Mouse (Mus musculus): ENCODE results near the gene Dqx1. TPM values are rescaled to one million over a fixed set of nuclear protein-coding genes. Genes with fewer than 3 reads are reported as not detected.

Dqx1 gene
- polyA plus RNA-seq, 2 experiments: 2.9 to 7.7 TPM

GRCm38 (mm10) chr6:83071220-83071619 is 13.6 kb downstream of the Dqx1 start:
- DNase-seq (ENCODE audit: low read depth in 3 of 3, low spot score in 3 of 3) (no peak), ATAC-seq (ENCODE audit: insufficient read depth) (no peak)
- 1% methylated on average over 24 of the region's 24 CpGs for WGBS (ENCODE audit: insufficient replicate concordance)
- Histone ChIP-seq H3K27ac (no peak overlapping the region), H3K4me3 (ENCODE audit: insufficient read depth in 1 of 2, low read depth in 2 of 2, low read length in 2 of 2) (peak overlapping the region in 1 of 2 experiments; percentile 16; a peak in 1 of 4 replicates), H3K36me3 (replicated peaks; ENCODE audit: control insufficient read depth, insufficient read depth, low read depth) (no peaks in the 10 kb centered on the region), H3K27me3 (ENCODE audit: control insufficient read depth, insufficient read depth, low read length) (peaks cover 95% of the 10 kb centered on the region), H3K4me1 (replicated peaks; ENCODE audit: control insufficient read depth in 2 of 2, insufficient read depth in 2 of 2, low read length in 1 of 2) (no peaks in the 10 kb centered on the region), H3K4me2 (ENCODE audit: low read depth) (0 out of 2 replicates have a peak overlapping the region, but pooled peaks have one; percentile 8), H3K9ac (replicated peaks) (no peak overlapping the region), H3K9me3 (ENCODE audit: control insufficient read depth, low read length) (no peaks in the 10 kb centered on the region)
- TF ChIP-seq EP300 (IDR thresholded peaks at IDR 0.05; ENCODE audit: low read depth) (no peak), CTCF (IDR thresholded peaks at IDR 0.05; ENCODE audit: low read depth) (no peak)

- Histone ChIP-seq H3K27me3 (ENCODE audit: control insufficient read depth, insufficient read depth, low read length) (peaks cover 63% of the 10 kb centered on the region), H3K9ac (replicated peaks) (no peak overlapping the region)
These were observed 17.3 kb downstream of the Dqx1 start for GRCm38 (mm10) chr6:83074979-83075378.

GRCm38 (mm10) chr6:83077630-83078323 is 20.1 kb downstream of the Dqx1 start, which contains the start of gene Pcgf1:
Gene Pcgf1 (plus strand): TSS chr6:83077869.
- WGBS (ENCODE audit: insufficient replicate concordance): under 1% methylated on average over 54 of the region's 54 CpGs
- Histone ChIP-seq H3K27me3 (ENCODE audit: control insufficient read depth, insufficient read depth, low read length) (peaks cover 35% of the 10 kb centered on the region), H3K9me3 (ENCODE audit: control insufficient read depth, low read length) (no peaks in the 10 kb centered on the region), H3K4me3 (ENCODE audit: insufficient read depth in 1 of 2, low read depth in 2 of 2, low read length in 2 of 2) (peak within 1 kb of the TSS; percentile 92 to 96), H3K4me2 (ENCODE audit: low read depth) (peak within 1 kb of the TSS; percentile 84), H3K4me1 (replicated peaks; ENCODE audit: control insufficient read depth in 2 of 2, insufficient read depth in 2 of 2, low read length in 1 of 2) (peaks cover 8% of the 10 kb centered on the region in 2 experiments), H3K9ac (replicated peaks) (peak within 1 kb of the TSS; percentile 92), H3K36me3 (replicated peaks; ENCODE audit: control insufficient read depth, insufficient read depth, low read depth) (peaks cover 6% of the 10 kb centered on the region), H3K27ac (peak within 1 kb of the TSS; percentile 84)
- ATAC-seq (ENCODE audit: insufficient read depth) (peak; percentile 27), DNase-seq (ENCODE audit: low read depth in 3 of 3, low spot score in 3 of 3) (no peak)
- TF ChIP-seq CTCF (IDR thresholded peaks at IDR 0.05; ENCODE audit: low read depth): no peak
- TF ChIP-seq EP300 (IDR thresholded peaks at IDR 0.05; ENCODE audit: low read depth): no peak

More at GRCm38 (mm10) chr6:83074979-83075378, 17.3 kb downstream of the Dqx1 start:
- Histone ChIP-seq H3K27ac (no peak overlapping the region), H3K4me1 (replicated peaks; ENCODE audit: control insufficient read depth in 2 of 2, insufficient read depth in 2 of 2, low read length in 1 of 2) (peaks cover 8% of the 10 kb centered on the region in 2 experiments), H3K9me3 (ENCODE audit: control insufficient read depth, low read length) (no peaks in the 10 kb centered on the region), H3K36me3 (replicated peaks; ENCODE audit: control insufficient read depth, insufficient read depth, low read depth) (peaks cover 2% of the 10 kb centered on the region; the same call in 1 of the 2 replicates), H3K4me3 (ENCODE audit: insufficient read depth in 1 of 2, low read depth in 2 of 2, low read length in 2 of 2) (no peak overlapping the region), H3K4me2 (ENCODE audit: low read depth) (no peak overlapping the region)
- TF ChIP-seq EP300 (IDR thresholded peaks at IDR 0.05; ENCODE audit: low read depth) (no peak), CTCF (IDR thresholded peaks at IDR 0.05; ENCODE audit: low read depth) (peak; percentile 46; the same call in 1 of the 2 replicates)
- WGBS (ENCODE audit: insufficient replicate concordance): 7% methylated on average over 2 of the region's 2 CpGs
- no peak for ATAC-seq (ENCODE audit: insufficient read depth)
- DNase-seq (ENCODE audit: low read depth in 3 of 3, low spot score in 3 of 3): no peak

GRCm38 (mm10) chr6:83078324-83078858 is 20.7 kb downstream of the Dqx1 start:
- H3K4me2 ChIP-seq (ENCODE audit: low read depth): peak overlapping the region; percentile 84
- H3K9me3 ChIP-seq (ENCODE audit: control insufficient read depth, low read length): no peaks in the 10 kb centered on the region
- peaks cover 6% of the 10 kb centered on the region for H3K36me3 ChIP-seq (replicated peaks; ENCODE audit: control insufficient read depth, insufficient read depth, low read depth)
- peak overlapping the region; percentile 92 to 96 for H3K4me3 ChIP-seq (ENCODE audit: insufficient read depth in 1 of 2, low read depth in 2 of 2, low read length in 2 of 2)
- peaks cover 8% of the 10 kb centered on the region in 2 experiments for H3K4me1 ChIP-seq (replicated peaks; ENCODE audit: control insufficient read depth in 2 of 2, insufficient read depth in 2 of 2, low read length in 1 of 2)
- peak; percentile 95 for DNase-seq (ENCODE audit: low read depth in 3 of 3, low spot score in 3 of 3)
- TF ChIP-seq CTCF (IDR thresholded peaks at IDR 0.05; ENCODE audit: low read depth) (peak; percentile 72), EP300 (IDR thresholded peaks at IDR 0.05; ENCODE audit: low read depth) (no peak)
- peaks cover 32% of the 10 kb centered on the region for H3K27me3 ChIP-seq (ENCODE audit: control insufficient read depth, insufficient read depth, low read length)
- H3K27ac ChIP-seq: peak overlapping the region; percentile 84
- WGBS (ENCODE audit: insufficient replicate concordance): under 1% methylated on average over 46 of the region's 46 CpGs
- peak overlapping the region; percentile 92 for H3K9ac ChIP-seq (replicated peaks)
- ATAC-seq (ENCODE audit: insufficient read depth): peak; percentile 91

- Histone ChIP-seq H3K36me3 (replicated peaks; ENCODE audit: control insufficient read depth, insufficient read depth, low read depth) (peaks cover 6% of the 10 kb centered on the region), H3K4me3 (ENCODE audit: insufficient read depth in 1 of 2, low read depth in 2 of 2, low read length in 2 of 2) (no peak overlapping the region), H3K27me3 (ENCODE audit: control insufficient read depth, insufficient read depth, low read length) (peaks cover 33% of the 10 kb centered on the region), H3K4me1 (replicated peaks; ENCODE audit: control insufficient read depth in 2 of 2, insufficient read depth in 2 of 2, low read length in 1 of 2) (peaks cover 8% of the 10 kb centered on the region in 2 experiments), H3K27ac (no peak overlapping the region), H3K9me3 (ENCODE audit: control insufficient read depth, low read length) (no peaks in the 10 kb centered on the region), H3K9ac (replicated peaks) (no peak overlapping the region; the same call in 1 of the 2 replicates), H3K4me2 (ENCODE audit: low read depth) (peak overlapping the region; percentile 8; the same call in 1 of the 2 replicates)
- ATAC-seq (ENCODE audit: insufficient read depth): no peak
- no peak for TF ChIP-seq CTCF (IDR thresholded peaks at IDR 0.05; ENCODE audit: low read depth)
- TF ChIP-seq EP300 (IDR thresholded peaks at IDR 0.05; ENCODE audit: low read depth): no peak
- WGBS (ENCODE audit: insufficient replicate concordance): 81% methylated on average over 5 of the region's 5 CpGs
- DNase-seq (ENCODE audit: low read depth in 3 of 3, low spot score in 3 of 3): no peak
These were observed 22.6 kb downstream of the Dqx1 start for GRCm38 (mm10) chr6:83080210-83080609.

All from liver, embryonic 14.5 days (tissue).